Mouse (Mus musculus): ENCODE results near the gene Fsd1. TPM values are rescaled to one million over a fixed set of nuclear protein-coding genes. Genes with fewer than 3 reads are reported as not detected.

The Fsd1 gene
- polyA plus RNA-seq, 1 experiment = 1.2 TPM

GRCm38 (mm10) chr17:55959946-55960740 is 26.2 kb upstream of the Fsd1 start:
- TF ChIP-seq MYOG (IDR thresholded peaks at IDR 0.05; ENCODE audit: control insufficient read depth, extremely low read depth, insufficient read length) (no peak), CTCF (IDR thresholded peaks at IDR 0.05; ENCODE audit: control insufficient read depth, insufficient read depth, insufficient read length) (no peak), MYOD1 (IDR thresholded peaks at IDR 0.05; ENCODE audit: control insufficient read depth, insufficient read length, low read depth) (no peak), MAX (IDR thresholded peaks at IDR 0.05) (no peak), USF1 (IDR thresholded peaks at IDR 0.05; ENCODE audit: low read depth) (no peak), CEBPB (IDR thresholded peaks at IDR 0.05; ENCODE audit: low read depth) (no peak), FOSL1 (IDR thresholded peaks at IDR 0.05; ENCODE audit: insufficient read depth, low read length, poor library complexity, severe bottlenecking) (no peak)
- peaks cover 12% of the 10 kb centered on the region for H3K79me2 ChIP-seq (ENCODE audit: control insufficient read depth, insufficient read depth)
- peak overlapping the region; percentile 40 for H3K4me3 ChIP-seq (ENCODE audit: insufficient read depth, poor library complexity, severe bottlenecking)
- peaks cover 18% of the 10 kb centered on the region for H3K36me3 ChIP-seq (ENCODE audit: control insufficient read depth, insufficient read depth)
- H3K27me3 ChIP-seq (ENCODE audit: control insufficient read depth, insufficient read depth, insufficient read length) = peaks cover under 1% of the 10 kb centered on the region
- peaks cover 11% of the 10 kb centered on the region for H3K79me3 ChIP-seq (ENCODE audit: low read depth)
- H3ac ChIP-seq (ENCODE audit: control insufficient read depth, insufficient read length, low read depth) = peak overlapping the region; percentile 49

GRCm38 (mm10) chr17:55960791-55961190 is 25.5 kb upstream of the Fsd1 start:
- Histone ChIP-seq H3K36me3 (ENCODE audit: control insufficient read depth, insufficient read depth) (peaks cover 18% of the 10 kb centered on the region), H3ac (ENCODE audit: control insufficient read depth, insufficient read length, low read depth) (no peak overlapping the region), H3K79me3 (ENCODE audit: low read depth) (peaks cover 11% of the 10 kb centered on the region), H3K4me3 (ENCODE audit: insufficient read depth, poor library complexity, severe bottlenecking) (no peak overlapping the region), H3K79me2 (ENCODE audit: control insufficient read depth, insufficient read depth) (peaks cover 12% of the 10 kb centered on the region), H3K27me3 (ENCODE audit: control insufficient read depth, insufficient read depth, insufficient read length) (no peaks in the 10 kb centered on the region)
- TF ChIP-seq CEBPB (IDR thresholded peaks at IDR 0.05; ENCODE audit: low read depth) (no peak), MYOD1 (IDR thresholded peaks at IDR 0.05; ENCODE audit: control insufficient read depth, insufficient read length, low read depth) (no peak), MAX (IDR thresholded peaks at IDR 0.05) (no peak), CTCF (IDR thresholded peaks at IDR 0.05; ENCODE audit: control insufficient read depth, insufficient read depth, insufficient read length) (no peak)

- Histone ChIP-seq H3ac (ENCODE audit: control insufficient read depth, insufficient read length, low read depth) (no peak overlapping the region), H3K79me2 (ENCODE audit: control insufficient read depth, insufficient read depth) (peaks cover 12% of the 10 kb centered on the region), H3K27me3 (ENCODE audit: control insufficient read depth, insufficient read depth, insufficient read length) (no peaks in the 10 kb centered on the region), H3K4me3 (ENCODE audit: insufficient read depth, poor library complexity, severe bottlenecking) (no peak overlapping the region), H3K79me3 (ENCODE audit: low read depth) (peaks cover 11% of the 10 kb centered on the region), H3K36me3 (ENCODE audit: control insufficient read depth, insufficient read depth) (peaks cover 20% of the 10 kb centered on the region)
- TF ChIP-seq FOSL1 (IDR thresholded peaks at IDR 0.05; ENCODE audit: insufficient read depth, low read length, poor library complexity, severe bottlenecking) = no peak
- TF ChIP-seq MAX (IDR thresholded peaks at IDR 0.05) = no peak
- no peak for TF ChIP-seq CTCF (IDR thresholded peaks at IDR 0.05; ENCODE audit: control insufficient read depth, insufficient read depth, insufficient read length)
- no peak for TF ChIP-seq MYOG (IDR thresholded peaks at IDR 0.05; ENCODE audit: control insufficient read depth, extremely low read depth, insufficient read length)
- TF ChIP-seq MYOD1 (IDR thresholded peaks at IDR 0.05; ENCODE audit: control insufficient read depth, insufficient read length, low read depth) = no peak
- no peak for TF ChIP-seq USF1 (IDR thresholded peaks at IDR 0.05; ENCODE audit: low read depth)
- TF ChIP-seq CEBPB (IDR thresholded peaks at IDR 0.05; ENCODE audit: low read depth) = no peak
Measured at GRCm38 (mm10) chr17:55961631-55962030, 24.7 kb upstream of the Fsd1 start.

- Histone ChIP-seq H3K79me2 (ENCODE audit: control insufficient read depth, insufficient read depth) (peaks cover 12% of the 10 kb centered on the region), H3K27me3 (ENCODE audit: control insufficient read depth, insufficient read depth, insufficient read length) (no peaks in the 10 kb centered on the region), H3K4me3 (ENCODE audit: insufficient read depth, poor library complexity, severe bottlenecking) (no peak overlapping the region), H3ac (ENCODE audit: control insufficient read depth, insufficient read length, low read depth) (no peak overlapping the region), H3K79me3 (ENCODE audit: low read depth) (peaks cover 11% of the 10 kb centered on the region), H3K36me3 (ENCODE audit: control insufficient read depth, insufficient read depth) (peaks cover 31% of the 10 kb centered on the region)
- TF ChIP-seq MAX (IDR thresholded peaks at IDR 0.05) (no peak), MYOD1 (IDR thresholded peaks at IDR 0.05; ENCODE audit: control insufficient read depth, insufficient read length, low read depth) (no peak), FOSL1 (IDR thresholded peaks at IDR 0.05; ENCODE audit: insufficient read depth, low read length, poor library complexity, severe bottlenecking) (no peak), CEBPB (IDR thresholded peaks at IDR 0.05; ENCODE audit: low read depth) (peak; percentile 19), MYOG (IDR thresholded peaks at IDR 0.05; ENCODE audit: control insufficient read depth, extremely low read depth, insufficient read length) (no peak)
Measured at GRCm38 (mm10) chr17:55963171-55963570, 23.1 kb upstream of the Fsd1 start.

GRCm38 (mm10) chr17:55964496-55964895 is 21.8 kb upstream of the Fsd1 start:
- Histone ChIP-seq H3ac (ENCODE audit: control insufficient read depth, insufficient read length, low read depth) (no peak overlapping the region), H3K36me3 (ENCODE audit: control insufficient read depth, insufficient read depth) (peaks cover 31% of the 10 kb centered on the region), H3K79me3 (ENCODE audit: low read depth) (peaks cover 11% of the 10 kb centered on the region), H3K27me3 (ENCODE audit: control insufficient read depth, insufficient read depth, insufficient read length) (no peaks in the 10 kb centered on the region), H3K79me2 (ENCODE audit: control insufficient read depth, insufficient read depth) (peaks cover 12% of the 10 kb centered on the region), H3K4me3 (ENCODE audit: insufficient read depth, poor library complexity, severe bottlenecking) (no peak overlapping the region)
- TF ChIP-seq USF1 (IDR thresholded peaks at IDR 0.05; ENCODE audit: low read depth) (no peak), CEBPB (IDR thresholded peaks at IDR 0.05; ENCODE audit: low read depth) (no peak), MAX (IDR thresholded peaks at IDR 0.05) (no peak), FOSL1 (IDR thresholded peaks at IDR 0.05; ENCODE audit: insufficient read depth, low read length, poor library complexity, severe bottlenecking) (no peak), MYOG (IDR thresholded peaks at IDR 0.05; ENCODE audit: control insufficient read depth, extremely low read depth, insufficient read length) (no peak), CTCF (IDR thresholded peaks at IDR 0.05; ENCODE audit: control insufficient read depth, insufficient read depth, insufficient read length) (no peak), MYOD1 (IDR thresholded peaks at IDR 0.05; ENCODE audit: control insufficient read depth, insufficient read length, low read depth) (no peak)

All from C2C12 (cell line).